Comparison of ENCODE assay signal across 7 mouse cellular contexts in genomic region chr3:129863698-129864097, GRCm38 (mm10).
DNase-seq lines count a peak whose midpoint lies in the region.

No protein-coding gene starts in this region.

- peak; percentile 13 for DNase-seq in ovary, adult 18-20 months (ENCODE audit: low spot score)
- no peak for DNase-seq in ovary, postnatal 10 days (ENCODE audit: low spot score)
- DNase-seq in ZHBTc4 (ENCODE audit: low read depth, low spot score): peak; percentile 83
- DNase-seq in cerebellum, postnatal 14 days: peak; percentile 59 to 75
- peak; percentile 66 for DNase-seq in induced T-regulatory cell, adult 2 months (ENCODE audit: low read depth)
- peak; percentile 71 for DNase-seq in lung, postnatal 10 days
- DNase-seq in spleen, postnatal 4 days (ENCODE audit: low spot score in 2 of 2): peak; percentile 49 to 81
